Comparison of ENCODE assay signal across 25 mouse cellular contexts in genomic region chr10:57121514-57121913, GRCm38 (mm10).
DNase-seq lines count a peak whose midpoint lies in the region; ATAC-seq and TF ChIP-seq lines count a peak whose summit lies in the region.
"Had no signal": no experiment of that assay in that cellular context is flagged by ENCODE, and none has a peak within 500 bp of the region (broad histone marks: within the 10 kb centered on the region; RNA-seq: fewer than 3 reads in every experiment).

No protein-coding gene starts in this region.

- H3K4me2 ChIP-seq in forebrain, embryonic 14.5 days (ENCODE audit: low read length), result no peak overlapping the region
- no peak overlapping the region for H3K4me2 ChIP-seq in forebrain, postnatal 0 days (ENCODE audit: low read depth)
- H3K4me2 ChIP-seq in forebrain, embryonic 15.5 days (replicated peaks), result no peak overlapping the region
- H3K4me2 ChIP-seq: embryonic facial prominence, embryonic 13.5 days; embryonic facial prominence, embryonic 15.5 days; forebrain, embryonic 12.5 days had no signal

- no peak overlapping the region for H3K9ac ChIP-seq in forebrain, embryonic 14.5 days (ENCODE audit: low read length)
- no peak overlapping the region for H3K9ac ChIP-seq in forebrain, postnatal 0 days
- H3K9ac ChIP-seq in forebrain, embryonic 15.5 days (replicated peaks), result no peak overlapping the region
- H3K9ac ChIP-seq: embryonic facial prominence, embryonic 13.5 days; embryonic facial prominence, embryonic 15.5 days; forebrain, embryonic 12.5 days had no signal

- WGBS in forebrain, embryonic 14.5 days, result 83% methylated on average over 1 of the region's 1 CpGs
- WGBS in forebrain, embryonic 10.5 days, result 91% methylated on average over 1 of the region's 1 CpGs
- 76% methylated on average over 1 of the region's 1 CpGs for WGBS in forebrain, postnatal 0 days
- 84% methylated on average over 1 of the region's 1 CpGs for WGBS in forebrain, embryonic 15.5 days

- no peak overlapping the region for H3K27ac ChIP-seq in forebrain, embryonic 14.5 days (ENCODE audit: low read depth, low read length)
- no peak overlapping the region for H3K27ac ChIP-seq in forebrain, embryonic 10.5 days
- H3K27ac ChIP-seq in forebrain, postnatal 0 days (ENCODE audit: low read depth, low read length), result no peak overlapping the region
- no peak overlapping the region for H3K27ac ChIP-seq in forebrain, embryonic 15.5 days (replicated peaks)
- H3K27ac ChIP-seq: embryonic facial prominence, embryonic 13.5 days; embryonic facial prominence, embryonic 15.5 days; forebrain, embryonic 12.5 days had no signal

- H3K9me3 ChIP-seq in forebrain, embryonic 14.5 days (replicated peaks; ENCODE audit: control insufficient read depth, low read length), result no peaks in the 10 kb centered on the region
- H3K9me3 ChIP-seq in forebrain, embryonic 10.5 days, result no peaks in the 10 kb centered on the region
- H3K9me3 ChIP-seq in forebrain, postnatal 0 days (ENCODE audit: low read length), result no peaks in the 10 kb centered on the region
- no peaks in the 10 kb centered on the region for H3K9me3 ChIP-seq in forebrain, embryonic 15.5 days
- H3K9me3 ChIP-seq: embryonic facial prominence, embryonic 13.5 days; embryonic facial prominence, embryonic 15.5 days; forebrain, embryonic 12.5 days; G1E had no signal

- H3K4me1 ChIP-seq in forebrain, embryonic 14.5 days (ENCODE audit: control insufficient read depth, insufficient read depth, low read length), result no peaks in the 10 kb centered on the region
- H3K4me1 ChIP-seq in forebrain, embryonic 10.5 days, result no peaks in the 10 kb centered on the region
- H3K4me1 ChIP-seq in forebrain, postnatal 0 days (ENCODE audit: insufficient read depth), result no peaks in the 10 kb centered on the region
- no peaks in the 10 kb centered on the region for H3K4me1 ChIP-seq in forebrain, embryonic 15.5 days
- H3K4me1 ChIP-seq: embryonic facial prominence, embryonic 13.5 days; embryonic facial prominence, embryonic 15.5 days; forebrain, embryonic 12.5 days had no signal

- TF ChIP-seq POLR2A in brain, embryonic 14.5 days (IDR thresholded peaks at IDR 0.05; ENCODE audit: borderline replicate concordance, extremely low read depth, insufficient read depth, insufficient read length, poor library complexity, severe bottlenecking), result no peak

- no peak for TF ChIP-seq CTCF in forebrain, postnatal 0 days (IDR thresholded peaks at IDR 0.05; ENCODE audit: low read depth)
- no peak for TF ChIP-seq CTCF in brain, embryonic 14.5 days (IDR thresholded peaks at IDR 0.05; ENCODE audit: borderline replicate concordance, extremely low read depth, insufficient read depth, insufficient read length)

- H3K27me3 ChIP-seq in forebrain, embryonic 14.5 days (replicated peaks; ENCODE audit: control insufficient read depth, insufficient read depth, low read length), result no peaks in the 10 kb centered on the region
- no peaks in the 10 kb centered on the region for H3K27me3 ChIP-seq in forebrain, embryonic 10.5 days (ENCODE audit: poor library complexity, severe bottlenecking)
- no peaks in the 10 kb centered on the region for H3K27me3 ChIP-seq in forebrain, postnatal 0 days (ENCODE audit: insufficient read depth, low read length)
- H3K27me3 ChIP-seq in forebrain, embryonic 15.5 days, result no peaks in the 10 kb centered on the region
- H3K27me3 ChIP-seq: CH12.LX; embryonic facial prominence, embryonic 13.5 days; embryonic facial prominence, embryonic 15.5 days; forebrain, embryonic 12.5 days; Patski had no signal

- DNase-seq in forebrain, embryonic 14.5 days (ENCODE audit: low spot score), result peak; percentile 20
- DNase-seq in forebrain, embryonic 10.5 days (ENCODE audit: extremely low spot score, low spot score), result no peak
- DNase-seq in forebrain, postnatal 0 days, result no peak
- peak; percentile 13 for DNase-seq in brain, embryonic 14.5 days (ENCODE audit: low read depth)
- DNase-seq: adrenal gland, adult 8-10 months; adrenal gland, postnatal 14 days; adrenal gland, postnatal 36 days; B cell, adult 2 months; cerebellum, adult 11 months; cerebellum, adult 18-20 months; cerebellum, adult 8-10 months; cerebellum, adult 9-11 months; cerebellum, postnatal 14 days; cerebellum, postnatal 36 days; embryo, embryonic 11 days had no signal

- no peak for ATAC-seq in forebrain, embryonic 14.5 days
- peak; percentile 34; the same call in 1 of the 2 replicates for ATAC-seq in forebrain, postnatal 0 days
- ATAC-seq in forebrain, embryonic 15.5 days (replicated peaks), result no peak
- ATAC-seq: activated CD4-positive, CD25-positive, alpha-beta regulatory T cell, adult 4 months; CD4-positive, CD25-positive, alpha-beta regulatory T cell, adult 4 months; Patski had no signal

- no peak overlapping the region for H3K4me3 ChIP-seq in forebrain, embryonic 14.5 days (ENCODE audit: low read depth, low read length)
- H3K4me3 ChIP-seq in forebrain, embryonic 10.5 days, result no peak overlapping the region
- H3K4me3 ChIP-seq in forebrain, postnatal 0 days (ENCODE audit: low read depth, low read length), result no peak overlapping the region
- H3K4me3 ChIP-seq in forebrain, embryonic 15.5 days, result no peak overlapping the region
- H3K4me3 ChIP-seq: embryonic facial prominence, embryonic 13.5 days; embryonic facial prominence, embryonic 15.5 days; erythroblast, embryonic 14.5 days; forebrain, embryonic 12.5 days had no signal

- no peaks in the 10 kb centered on the region for H3K36me3 ChIP-seq in forebrain, embryonic 14.5 days (ENCODE audit: control insufficient read depth, insufficient read depth, low read length)
- no peaks in the 10 kb centered on the region for H3K36me3 ChIP-seq in forebrain, embryonic 10.5 days (replicated peaks)
- no peaks in the 10 kb centered on the region for H3K36me3 ChIP-seq in forebrain, postnatal 0 days (ENCODE audit: insufficient read depth)
- H3K36me3 ChIP-seq in forebrain, embryonic 15.5 days, result no peaks in the 10 kb centered on the region
- H3K36me3 ChIP-seq: embryonic facial prominence, embryonic 13.5 days; embryonic facial prominence, embryonic 15.5 days; forebrain, embryonic 12.5 days; G1E had no signal

Comparison
In these comparisons a context has a peak if more than half of its experiments do, and no peak if none do; other contexts are left out.
1. DNase-seq: peak in forebrain, embryonic 14.5 days (single experiment) and brain, embryonic 14.5 days (single experiment); none in forebrain, embryonic 10.5 days (single experiment) and forebrain, postnatal 0 days (single experiment).